Mouse (Mus musculus): Measurements from ENCODE around the gene Mrvi1.

The Mrvi1 gene

DNA sequence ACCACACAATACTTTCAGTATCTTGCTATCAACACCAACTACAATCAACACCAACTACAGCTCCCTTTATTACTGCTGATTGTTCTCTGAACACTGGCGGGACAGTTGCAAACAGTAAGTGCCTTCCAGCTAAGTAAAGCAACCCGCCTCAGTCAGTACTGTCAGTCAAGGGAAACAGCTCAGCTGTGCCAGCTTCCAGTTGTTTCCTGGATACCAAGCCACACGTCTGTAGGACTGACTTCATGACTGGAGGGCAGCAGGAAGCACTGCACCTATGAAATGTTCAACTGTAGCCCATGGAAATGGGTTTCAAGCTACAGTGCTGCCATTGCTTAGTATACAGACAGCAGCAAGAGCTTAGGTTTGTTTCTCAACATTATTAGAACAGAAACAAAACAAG is 147.7 kb downstream of the Mrvi1 start:
- peak; percentile 72 for DNase-seq (ENCODE audit: low read depth)

DNA sequence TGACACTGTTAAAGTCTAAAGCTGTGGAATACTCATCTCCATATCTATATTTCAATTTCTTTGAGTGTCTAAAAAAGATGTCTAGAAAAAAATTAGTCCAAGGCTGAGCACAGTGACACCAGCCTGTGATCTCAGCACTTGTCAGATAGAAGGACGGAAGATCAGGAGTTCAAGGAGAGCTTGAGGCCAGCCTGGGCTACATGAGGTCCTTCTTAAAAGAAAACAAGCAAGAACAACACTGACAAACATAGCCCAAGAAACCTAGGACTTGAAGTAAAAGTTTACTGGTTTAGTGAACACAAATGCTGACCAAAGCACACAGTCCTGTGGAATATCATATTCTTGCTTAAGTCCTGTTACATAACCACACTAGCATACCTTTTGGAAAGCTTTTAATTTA is 148.2 kb downstream of the Mrvi1 start:
- no peak for DNase-seq (ENCODE audit: low read depth)

DNA sequence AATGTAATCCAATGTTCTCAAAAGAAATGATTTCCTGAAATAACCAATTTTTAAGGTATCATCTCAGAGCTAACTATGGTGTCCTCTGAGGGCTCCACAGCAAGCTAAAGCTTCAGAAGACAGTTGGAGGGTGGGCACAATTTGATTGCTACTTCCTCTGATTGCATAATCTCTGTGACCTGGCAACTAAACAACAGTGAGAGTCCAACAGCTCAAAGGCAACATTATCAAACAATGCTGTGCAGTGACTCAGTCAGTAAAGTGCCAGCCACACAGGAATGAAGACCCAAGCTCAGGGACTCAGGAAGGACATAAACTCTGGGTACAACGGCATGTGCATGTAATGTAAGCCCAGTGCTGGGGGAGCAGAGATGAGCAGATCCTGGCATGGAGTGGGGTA is 149.2 kb downstream of the Mrvi1 start:
- peak; percentile 76 for DNase-seq (ENCODE audit: low read depth)

DNA sequence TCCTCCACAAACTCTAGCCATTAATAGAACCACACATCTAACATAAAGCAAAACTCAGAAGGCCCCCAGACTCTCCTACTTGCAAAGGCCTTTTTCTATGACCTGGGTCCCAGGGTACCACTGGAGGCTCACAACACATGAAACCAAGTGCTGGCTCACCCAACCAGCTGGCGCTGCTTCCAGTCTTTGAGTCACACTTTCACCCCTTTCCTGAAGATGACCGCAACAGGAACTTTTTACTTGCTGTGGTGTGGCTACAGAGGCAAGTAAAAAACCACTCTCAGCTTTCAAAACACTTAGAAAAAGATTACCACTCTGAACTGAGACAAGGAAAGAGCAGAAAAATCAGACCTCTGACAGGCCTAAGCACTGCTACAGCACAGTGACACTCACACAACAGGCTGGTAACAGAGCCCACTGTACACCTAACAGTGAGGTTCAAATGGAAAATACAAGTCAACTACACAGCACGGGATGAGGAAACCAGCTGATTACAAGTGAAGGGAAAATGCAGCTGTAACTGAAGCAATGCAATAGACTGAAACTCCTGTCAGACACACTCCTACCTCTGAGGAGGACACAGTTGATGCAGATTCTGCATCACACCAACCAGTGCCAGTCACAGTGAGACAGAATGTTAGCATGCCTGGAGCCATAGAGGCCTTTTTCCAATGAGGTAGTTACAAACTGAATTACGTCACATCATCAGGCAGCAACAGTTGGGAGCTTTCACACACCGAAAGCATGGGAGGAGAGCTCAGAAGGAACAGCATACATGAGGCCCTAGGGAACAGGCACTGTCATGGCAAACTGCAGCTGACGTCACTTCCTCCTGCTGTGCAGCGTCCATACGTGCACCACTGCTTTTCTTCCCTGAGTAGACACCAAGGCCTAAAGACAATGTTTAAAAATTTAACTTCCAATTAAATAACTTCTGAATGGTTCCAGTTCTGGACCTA is 158.0 kb downstream of the Mrvi1 start:
- peak; percentile 98 for DNase-seq (ENCODE audit: low read depth)

DNA sequence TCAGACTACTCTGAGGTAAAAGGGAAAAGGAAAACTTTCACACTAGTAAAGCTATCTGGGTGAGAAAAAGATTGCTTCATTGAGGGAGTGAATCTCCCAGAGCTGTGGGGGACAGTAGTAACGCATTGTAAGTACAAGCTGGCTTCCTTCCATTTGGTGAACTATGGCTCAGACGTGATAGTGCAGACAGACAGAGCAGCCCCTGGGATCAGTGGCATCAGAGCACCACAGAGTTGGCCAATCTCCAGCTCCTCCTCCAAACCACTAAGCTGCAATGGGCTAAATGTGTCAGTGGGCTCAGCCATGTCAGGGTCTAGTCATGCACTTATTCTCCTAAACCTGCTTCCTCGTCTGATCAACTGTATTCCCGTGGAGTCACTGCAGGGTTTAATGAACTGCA is 158.7 kb downstream of the Mrvi1 start:
- peak; percentile 97 for DNase-seq (ENCODE audit: low read depth)

DNA sequence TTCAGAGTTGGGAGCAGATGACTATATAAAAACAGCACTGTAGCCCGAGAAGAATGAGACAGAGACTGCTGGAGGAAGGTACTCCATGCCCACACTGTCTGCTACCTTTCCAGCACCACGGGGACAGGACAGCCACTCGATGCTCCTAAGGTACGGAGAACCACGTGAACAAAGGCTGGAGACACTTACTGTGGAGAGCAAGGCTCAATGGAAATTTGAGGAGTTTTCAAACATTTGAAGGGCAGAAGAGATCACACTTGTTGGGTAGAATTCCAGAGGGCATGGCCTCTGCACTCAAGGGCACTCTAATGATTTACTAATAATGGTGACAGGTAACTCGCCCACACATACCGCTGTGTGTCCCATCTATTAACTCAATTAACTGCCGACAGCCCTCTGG is 159.2 kb downstream of the Mrvi1 start:
- no peak for DNase-seq (ENCODE audit: low read depth)

DNA sequence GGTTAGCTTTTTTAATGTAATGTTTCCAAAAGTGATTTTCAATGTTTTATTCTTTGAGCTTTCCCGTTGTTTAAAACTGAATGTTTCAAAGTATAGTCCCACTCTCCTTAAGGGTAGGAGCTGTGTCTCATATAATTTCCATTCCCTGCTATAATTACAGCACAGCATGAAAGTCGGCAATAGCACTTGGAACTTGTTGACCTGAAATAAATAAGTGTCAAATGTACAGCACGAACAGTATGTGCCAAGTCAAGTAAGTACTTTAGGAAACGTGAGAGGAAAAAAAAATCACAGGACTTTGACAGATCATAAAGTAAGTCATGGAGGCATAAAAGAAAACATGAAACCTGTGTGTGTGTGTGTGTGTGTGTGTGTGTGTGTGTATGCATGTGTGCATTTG is 160.2 kb downstream of the Mrvi1 start:
- no peak for DNase-seq (ENCODE audit: low read depth)

DNA sequence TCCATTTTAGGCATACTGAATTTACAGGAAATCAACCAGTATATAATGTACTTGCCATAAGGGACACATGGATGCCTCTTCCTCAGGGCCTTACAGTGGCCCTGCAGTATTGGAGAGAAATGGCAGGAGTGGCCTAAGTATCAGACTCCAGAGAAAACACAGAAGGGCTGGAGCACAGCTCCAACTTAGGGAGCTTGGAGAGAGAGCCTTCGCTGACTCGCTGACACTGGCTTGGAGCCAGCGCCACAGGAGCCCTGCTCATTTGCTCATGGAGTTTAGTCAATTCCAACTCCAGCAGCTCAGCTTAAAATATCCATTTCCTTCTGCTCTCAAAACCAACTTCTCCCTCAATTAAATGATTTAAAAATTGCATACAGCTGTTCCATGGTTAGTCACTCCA is 160.6 kb downstream of the Mrvi1 start:
- DNase-seq (ENCODE audit: low read depth): peak; percentile 47

DNA sequence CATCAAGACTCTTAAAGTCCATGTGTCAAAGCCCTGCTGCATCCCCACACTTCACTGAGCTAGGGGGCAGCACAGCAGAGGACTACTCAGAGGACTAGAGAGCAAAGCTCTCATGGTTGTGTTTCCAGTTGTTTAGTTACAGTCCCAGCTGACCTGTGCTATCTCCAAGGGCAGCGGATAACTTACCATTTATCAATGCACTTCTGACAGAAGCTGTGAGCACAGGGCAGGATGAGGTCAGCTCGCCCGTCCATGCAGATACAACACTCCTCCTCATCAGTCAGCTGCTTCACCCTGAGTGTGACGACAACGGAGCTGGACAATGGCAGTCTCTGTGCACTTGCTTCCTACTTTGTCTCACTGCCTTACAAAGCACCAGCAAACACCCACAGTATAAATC is 161.2 kb downstream of the Mrvi1 start:
- no peak for DNase-seq (ENCODE audit: low read depth)

DNA sequence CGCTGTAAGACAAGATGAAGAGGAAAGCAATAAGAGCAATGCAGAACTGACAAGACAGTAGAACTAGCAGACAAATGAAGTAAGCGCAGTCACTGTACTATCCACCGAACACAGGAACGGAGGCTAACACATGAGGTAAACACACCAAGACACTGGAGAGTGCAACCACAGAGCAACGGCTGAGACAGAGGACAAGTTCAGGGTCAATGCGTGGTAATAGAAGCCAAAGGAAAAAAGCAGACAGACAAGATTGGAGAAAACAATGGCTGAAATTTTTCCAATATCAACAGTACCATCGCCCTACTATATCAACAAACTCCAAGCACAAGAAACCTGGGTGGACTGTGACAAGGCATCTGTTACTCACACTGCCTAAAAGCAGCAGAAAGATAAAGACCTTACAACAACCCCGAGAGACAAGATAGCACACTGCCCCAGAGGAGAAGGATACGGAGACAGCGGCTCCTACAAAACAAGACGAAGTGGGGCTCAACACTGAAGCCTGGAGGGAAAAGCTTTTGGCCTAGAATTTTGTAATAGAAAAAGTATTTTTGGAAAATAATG is 163.4 kb downstream of the Mrvi1 start:
- peak; percentile 34 for DNase-seq (ENCODE audit: low read depth)

Measured in 416B (cell line).